Mouse (Mus musculus) megakaryocyte, embryonic 14.5 days (primary cell): ENCODE measurements around the gene Mpi. TPM values are rescaled to one million over a fixed set of nuclear protein-coding genes. Genes with fewer than 3 reads are reported as not detected.
A peak's percentile ranks its signal among the peaks of the same experiment; 100 is the strongest.

ENCODE experiments used
- H3K27me3 ChIP-seq: replicated peaks from 2 replicates; pipeline ENCODE3; 2012; ENCODE audit warnings: inconsistent platforms
- H3K36me3 ChIP-seq: replicated peaks from 2 replicates; pipeline ENCODE3; 2012; ENCODE audit warnings: low read length, inconsistent platforms, mixed read lengths
- H3K4me1 ChIP-seq: 2 replicates; pipeline ENCODE4 v1.6.1; 2012; ENCODE audit warnings: inconsistent platforms
- H3K4me3 ChIP-seq: replicated peaks from 2 replicates; pipeline ENCODE3; 2012; ENCODE audit warnings: moderate library complexity, mild to moderate bottlenecking, inconsistent platforms
- H3K9me3 ChIP-seq: 2 replicates; pipeline ENCODE4 v1.6.1; 2012; ENCODE audit warnings: inconsistent platforms
- FLI1 ChIP-seq: IDR thresholded peaks from 2 replicates; pipeline ENCODE4 v1.6.1; 2012; ENCODE audit warnings: low read length, inconsistent platforms, mixed read lengths
- GATA1 ChIP-seq: IDR thresholded peaks from 3 replicates; pipeline ENCODE4 v1.6.1; 2012; ENCODE audit warnings: mixed read lengths, low read length, inconsistent platforms, borderline replicate concordance
- polyA plus RNA-seq: library from polyadenylated mRNA; stranded (reverse); fragments of >175 nt; gene quantifications from 2 replicates; pipeline ENCODE4 v1.2.3, GENCODE M21; 2012; ENCODE audit warnings: low replicate concordance; ENCODE audit not compliant: insufficient read depth

The Mpi gene
- polyA plus RNA-seq: 1.6 and 4.5 TPM in 2 replicates

DNA sequence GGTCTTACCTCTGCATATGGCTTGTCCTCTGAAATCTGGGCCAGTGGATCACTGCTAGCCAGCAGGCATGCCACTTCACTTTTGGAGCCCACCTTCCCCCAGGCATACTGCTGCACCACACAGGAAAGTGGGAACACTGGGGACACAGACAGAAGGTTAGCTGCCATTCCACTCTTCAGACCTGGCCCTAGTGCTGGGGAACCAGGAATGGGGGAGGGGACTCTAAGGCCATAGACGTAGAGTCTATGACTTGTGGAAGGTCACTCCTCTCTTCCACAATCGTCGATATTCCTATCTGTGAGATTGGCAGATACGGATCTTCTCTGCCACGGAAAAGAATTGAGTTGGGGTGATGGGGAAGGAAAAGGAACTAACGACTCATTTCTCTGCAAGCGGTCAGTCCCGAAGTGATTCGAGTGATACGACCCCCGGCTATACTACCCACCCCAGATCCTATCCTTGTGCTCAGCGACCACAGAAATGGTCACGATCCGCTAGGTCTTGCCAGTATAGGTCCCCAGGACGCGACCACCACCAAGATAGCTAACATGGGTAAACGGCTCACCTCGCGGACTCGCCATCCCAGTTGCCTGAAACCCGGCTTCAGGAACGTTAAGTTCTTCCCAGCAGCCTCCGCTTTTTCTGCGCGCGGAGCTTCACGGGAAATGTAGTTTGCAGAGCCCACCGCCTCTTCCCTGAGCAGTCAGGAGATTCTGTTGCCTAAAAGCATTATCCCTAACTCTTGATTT lies at the start of gene Mpi:
Gene Mpi, minus strand, starts transcription at position 625 of the 749 bp plus-strand sequence.
- H3K36me3 ChIP-seq: peaks cover 41% of the 10 kb centered on the region
- peak within 1 kb of the TSS; percentile 94 for H3K4me3 ChIP-seq
- TF ChIP-seq GATA1 (no peak), FLI1 (no peak)
- peaks cover 86% of the 10 kb centered on the region for H3K4me1 ChIP-seq
- no peaks in the 10 kb centered on the region for H3K27me3 ChIP-seq
- H3K9me3 ChIP-seq: no peaks in the 10 kb centered on the region

DNA sequence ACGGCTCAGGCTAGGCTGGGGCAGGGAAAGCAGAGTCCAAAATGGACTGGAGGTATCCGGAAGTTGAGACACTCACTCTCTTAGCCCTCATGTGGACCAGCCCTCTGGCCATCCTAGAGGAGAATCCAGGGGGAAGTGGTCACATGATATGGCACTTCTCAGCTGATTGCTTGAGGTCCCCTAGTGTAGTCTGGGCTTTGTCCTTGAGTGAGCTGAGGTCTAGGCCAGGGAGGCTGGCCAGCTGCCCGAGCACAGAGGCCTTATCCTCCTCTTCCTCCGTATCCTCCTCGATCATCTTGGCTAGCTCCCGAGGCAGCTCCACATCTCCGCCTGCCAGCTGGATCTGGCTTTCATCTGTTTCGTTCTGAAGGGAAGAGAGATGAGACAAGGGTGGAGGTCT lies 49.5 kb upstream of the Mpi start:
- peaks cover 64% of the 10 kb centered on the region for H3K27me3 ChIP-seq
- peaks cover 62% of the 10 kb centered on the region for H3K4me1 ChIP-seq
- TF ChIP-seq GATA1 (no peak), FLI1 (no peak)

GRCm38 (mm10) chr9:57601353-57601706 lies 48.8 kb upstream of the Mpi start:
- Histone ChIP-seq H3K27me3 (peaks cover 56% of the 10 kb centered on the region), H3K4me3 (no peak overlapping the region), H3K36me3 (peaks cover 16% of the 10 kb centered on the region), H3K4me1 (peaks cover 67% of the 10 kb centered on the region), H3K9me3 (no peaks in the 10 kb centered on the region)
- no peak for TF ChIP-seq GATA1
- TF ChIP-seq FLI1: no peak

More for the DNA sequence above, 49.5 kb upstream of the Mpi start:
- Histone ChIP-seq H3K9me3 (no peaks in the 10 kb centered on the region), H3K36me3 (peaks cover 8% of the 10 kb centered on the region), H3K4me3 (no peak overlapping the region)

DNA sequence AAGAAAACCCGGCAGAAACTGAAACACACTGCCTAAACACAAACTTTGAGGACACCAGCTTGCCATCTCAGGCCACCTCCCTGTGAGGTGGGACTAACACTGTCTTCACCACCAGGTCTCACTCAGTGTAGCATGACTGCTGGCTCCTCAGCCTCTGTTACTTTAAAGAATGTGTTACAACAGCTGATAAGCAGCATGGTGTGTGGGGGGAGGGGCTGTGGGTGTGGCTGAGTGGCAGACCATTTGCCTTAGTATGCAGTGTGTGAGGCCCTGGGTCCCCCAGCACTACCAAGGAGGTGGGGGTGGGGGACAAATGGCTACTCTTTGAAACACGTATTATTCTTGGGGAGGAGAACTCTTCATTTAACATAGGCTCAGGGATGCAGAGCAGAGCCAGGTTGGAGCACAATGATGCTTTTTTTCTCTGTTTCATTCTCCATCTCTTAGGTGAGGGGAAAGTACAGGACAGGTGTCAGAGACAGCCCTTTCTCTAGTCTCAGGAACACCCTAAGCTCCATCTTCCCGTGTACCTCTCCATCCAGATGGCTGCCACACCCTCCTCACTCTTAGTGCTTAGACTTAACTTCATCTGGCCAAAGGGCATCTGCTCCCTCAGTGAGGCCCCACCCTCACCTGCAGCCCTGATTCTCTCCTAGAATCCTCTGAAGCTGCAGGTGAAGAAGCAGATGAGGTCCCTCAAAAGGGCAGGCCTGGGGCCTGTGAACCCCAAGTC lies 48.2 kb upstream of the Mpi start:
- Histone ChIP-seq H3K36me3 (peaks cover 20% of the 10 kb centered on the region), H3K9me3 (no peaks in the 10 kb centered on the region), H3K4me3 (peak overlapping the region; percentile 79), H3K27me3 (peaks cover 51% of the 10 kb centered on the region), H3K4me1 (peaks cover 64% of the 10 kb centered on the region)
- no peak for TF ChIP-seq FLI1
- TF ChIP-seq GATA1: no peak

DNA sequence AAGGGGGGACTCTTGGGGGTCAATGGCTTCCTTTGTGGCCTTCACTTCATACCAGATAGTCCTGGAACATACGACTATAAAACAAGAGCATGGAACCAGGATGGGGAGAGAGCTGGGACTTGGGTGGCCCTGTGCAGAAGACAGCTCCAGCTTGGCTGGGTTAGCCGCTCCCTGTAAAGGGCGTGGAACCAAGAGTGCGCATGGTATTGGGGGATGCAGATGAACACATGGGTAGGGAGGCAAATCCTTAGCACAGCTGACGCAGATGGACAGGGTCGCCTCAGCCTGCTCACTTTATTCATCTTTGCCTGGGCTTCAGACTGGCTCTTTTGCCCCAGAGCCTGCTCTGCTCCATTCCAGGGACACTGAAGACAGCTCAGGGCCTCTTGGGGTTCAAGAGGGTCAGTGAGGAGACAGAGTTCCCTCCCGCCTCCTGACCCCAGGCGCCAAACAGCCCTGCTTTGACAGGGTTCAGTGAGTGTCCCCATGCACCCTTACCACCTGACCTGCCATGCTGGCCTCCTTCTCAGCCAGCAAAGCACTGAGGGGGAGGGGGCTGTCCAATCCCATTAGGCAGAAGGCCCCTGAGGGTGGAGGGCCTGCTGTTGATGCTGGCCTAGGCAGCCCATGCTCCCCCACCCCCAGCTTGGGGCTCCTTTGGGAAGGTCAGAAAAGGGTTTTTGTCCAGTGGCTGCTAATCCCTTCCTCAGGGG lies 46.4 kb upstream of the Mpi start:
- H3K9me3 ChIP-seq: no peaks in the 10 kb centered on the region
- peak overlapping the region; percentile 11 for H3K4me3 ChIP-seq
- no peak for TF ChIP-seq GATA1
- no peak for TF ChIP-seq FLI1
- peaks cover 69% of the 10 kb centered on the region for H3K4me1 ChIP-seq
- peaks cover 33% of the 10 kb centered on the region for H3K27me3 ChIP-seq
- peaks cover 37% of the 10 kb centered on the region for H3K36me3 ChIP-seq

DNA sequence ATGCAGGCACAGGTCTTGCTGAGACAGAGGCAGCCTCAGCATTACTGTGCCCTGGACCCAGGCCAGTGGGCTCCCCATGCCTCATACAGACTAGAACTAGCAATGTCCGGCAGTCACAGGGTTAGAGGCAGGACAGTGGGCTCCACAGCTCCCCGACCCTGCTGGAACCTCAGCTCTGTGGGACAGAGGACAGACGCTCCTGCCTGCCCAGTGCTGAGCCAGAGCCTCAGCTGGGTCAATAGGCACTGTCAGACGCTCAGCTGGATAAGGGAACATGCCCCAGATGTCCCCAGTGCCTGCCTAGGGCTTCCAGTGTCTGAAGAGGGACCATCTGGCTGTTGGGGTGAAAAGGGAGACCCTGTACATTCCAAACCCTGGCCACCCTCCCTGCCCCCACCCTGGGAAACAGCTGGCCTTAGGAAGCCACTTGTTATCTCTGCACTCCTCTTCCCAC lies 45.4 kb upstream of the Mpi start:
- Histone ChIP-seq H3K4me3 (no peak overlapping the region), H3K27me3 (peaks cover 24% of the 10 kb centered on the region), H3K4me1 (peaks cover 79% of the 10 kb centered on the region), H3K36me3 (peaks cover 48% of the 10 kb centered on the region), H3K9me3 (no peaks in the 10 kb centered on the region)
- TF ChIP-seq FLI1 (no peak), GATA1 (no peak)

DNA sequence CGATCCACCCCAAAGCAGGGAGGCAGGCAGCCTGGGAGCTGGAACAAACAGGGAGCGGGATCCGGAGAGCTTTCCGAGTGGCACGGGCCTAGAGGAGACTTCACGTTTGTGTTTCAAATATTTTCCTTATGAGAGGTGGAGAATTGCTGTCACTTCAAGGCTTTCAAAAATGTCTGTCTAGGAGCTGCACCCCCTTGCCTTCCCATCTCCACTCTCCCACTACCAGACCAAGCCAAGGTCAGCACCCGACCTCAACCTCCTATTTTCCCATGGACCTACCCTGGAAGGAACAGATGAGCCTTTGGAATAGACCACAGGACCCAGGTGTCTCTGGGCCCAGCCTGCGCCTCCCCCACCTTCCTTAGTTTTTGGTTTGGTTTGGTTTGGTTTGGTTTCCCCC lies 44.7 kb upstream of the Mpi start:
- no peaks in the 10 kb centered on the region for H3K9me3 ChIP-seq
- H3K36me3 ChIP-seq: peaks cover 55% of the 10 kb centered on the region
- no peak overlapping the region for H3K4me3 ChIP-seq
- H3K27me3 ChIP-seq: peaks cover 18% of the 10 kb centered on the region
- TF ChIP-seq FLI1 (no peak), GATA1 (no peak)
- peaks cover 84% of the 10 kb centered on the region for H3K4me1 ChIP-seq

DNA sequence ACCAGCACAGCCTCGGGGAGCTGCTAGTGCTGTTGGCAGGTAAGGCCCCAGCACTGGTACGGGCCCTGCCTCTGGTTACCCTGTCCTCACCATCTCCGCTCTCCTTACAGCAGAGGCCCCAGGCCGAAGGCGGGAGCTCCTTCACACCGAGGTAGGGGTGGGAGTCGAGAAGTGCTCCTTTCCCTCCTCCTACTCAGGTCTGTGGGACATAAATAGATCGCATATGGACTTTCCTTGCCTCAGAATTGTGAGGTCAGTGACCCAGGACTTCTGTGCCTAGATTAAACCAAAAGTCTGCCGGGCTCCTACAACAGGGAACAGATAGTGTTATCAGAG lies 41.6 kb upstream of the Mpi start:
- H3K27me3 ChIP-seq: peaks cover 8% of the 10 kb centered on the region
- H3K4me1 ChIP-seq: peaks cover 84% of the 10 kb centered on the region
- H3K9me3 ChIP-seq: no peaks in the 10 kb centered on the region
- H3K36me3 ChIP-seq: peaks cover 73% of the 10 kb centered on the region
- TF ChIP-seq FLI1: no peak
- no peak for TF ChIP-seq GATA1
- H3K4me3 ChIP-seq: no peak overlapping the region

DNA sequence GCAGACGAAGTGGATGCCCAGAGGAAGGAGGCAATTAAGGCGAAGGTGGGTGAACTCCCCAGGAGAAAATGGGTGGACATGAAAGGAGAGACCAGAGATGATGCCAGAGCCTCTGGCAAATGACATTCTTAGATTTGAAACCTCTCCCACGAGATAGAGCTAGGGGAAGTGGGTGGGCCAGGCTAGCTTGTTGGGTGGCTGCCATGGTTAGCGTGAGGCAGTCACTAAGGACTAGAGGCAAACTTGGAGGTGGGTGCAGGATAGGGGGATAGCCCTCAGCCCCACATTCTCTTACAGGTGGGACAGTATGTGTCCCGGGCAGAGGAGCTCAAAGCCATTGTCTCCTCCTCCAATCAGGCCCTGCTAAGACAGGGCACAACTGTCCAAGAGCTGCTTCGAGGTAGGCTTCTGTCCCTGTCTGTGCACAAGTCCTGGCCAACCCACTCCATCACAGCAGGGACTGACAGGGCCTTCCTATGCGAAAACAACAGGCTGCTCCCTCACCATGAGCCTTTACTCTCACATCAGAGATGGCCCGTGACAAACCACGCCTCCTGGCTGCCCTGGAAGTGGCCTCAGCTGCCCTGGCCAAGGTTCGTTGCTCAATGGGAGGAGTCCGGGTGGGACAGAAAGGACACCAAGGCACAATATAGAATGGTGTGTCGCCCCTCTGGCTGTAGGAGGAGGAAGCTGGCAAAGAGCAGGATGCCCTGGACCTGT lies 41.1 kb upstream of the Mpi start:
- peaks cover 79% of the 10 kb centered on the region for H3K36me3 ChIP-seq

More for the DNA sequence above, 41.1 kb upstream of the Mpi start:
- Histone ChIP-seq H3K27me3 (peaks cover 3% of the 10 kb centered on the region), H3K4me1 (peaks cover 84% of the 10 kb centered on the region), H3K4me3 (no peak overlapping the region), H3K9me3 (no peaks in the 10 kb centered on the region)
- no peak for TF ChIP-seq GATA1
- TF ChIP-seq FLI1: no peak
